Mouse (Mus musculus) embryonic fibroblast, embryonic 13.5 days (primary cell): Measurements from ENCODE around the gene Emx2.

Experiments used
- CTCF ChIP-seq: IDR thresholded peaks from 2 replicates; pipeline ENCODE4 v1.5.1; 2011; ENCODE audit warnings: mild to moderate bottlenecking, control low read depth, low read length, moderate library complexity, borderline replicate concordance; ENCODE audit not compliant: insufficient read depth
- POLR2A ChIP-seq: IDR thresholded peaks from 2 replicates; pipeline ENCODE4 v1.6.1; 2011; ENCODE audit warnings: low read depth, mild to moderate bottlenecking, control low read depth, low read length, moderate library complexity

GRCm38 (mm10) chr19:59508896-59509295 is 50.7 kb downstream of the Emx2 start:
- TF ChIP-seq CTCF (no peak), POLR2A (no peak)
